Mouse (Mus musculus) mammary gland, adult 2 months (tissue): Measurements from ENCODE around the gene Arhgef12. TPM values are rescaled to one million over a fixed set of nuclear protein-coding genes. Genes with fewer than 3 reads are reported as not detected.

Source experiments
- polyA plus RNA-seq: library from polyadenylated mRNA; depleted of rRNA; stranded (reverse); fragments of >200 nt; gene quantifications from 2 replicates; pipeline ENCODE4 v1.2.3, GENCODE M21; 2012; ENCODE audit warnings: low replicate concordance; rRNA removed

Gene Arhgef12
- 18.6 and 34.5 TPM in 2 replicates for polyA plus RNA-seq

DNA sequence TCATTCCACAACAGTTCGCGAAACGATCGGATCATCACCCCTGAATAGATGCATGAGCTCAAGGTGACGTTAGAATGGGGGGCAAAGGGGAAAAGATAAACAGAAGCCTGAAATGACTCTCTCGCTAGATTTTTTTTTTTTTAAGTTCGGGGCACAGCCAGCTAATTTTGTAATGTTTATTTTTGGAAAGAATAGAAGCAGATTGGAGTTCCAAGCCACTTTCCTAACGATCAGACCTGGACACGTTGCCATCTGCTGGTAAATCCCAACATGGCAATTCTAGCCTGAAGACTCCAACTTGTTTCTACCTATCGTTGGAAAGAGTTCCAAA, at the start of gene Arhgef12:
Gene Arhgef12, minus strand, starts transcription at position 53 of the 331 bp plus-strand sequence.

DNA sequence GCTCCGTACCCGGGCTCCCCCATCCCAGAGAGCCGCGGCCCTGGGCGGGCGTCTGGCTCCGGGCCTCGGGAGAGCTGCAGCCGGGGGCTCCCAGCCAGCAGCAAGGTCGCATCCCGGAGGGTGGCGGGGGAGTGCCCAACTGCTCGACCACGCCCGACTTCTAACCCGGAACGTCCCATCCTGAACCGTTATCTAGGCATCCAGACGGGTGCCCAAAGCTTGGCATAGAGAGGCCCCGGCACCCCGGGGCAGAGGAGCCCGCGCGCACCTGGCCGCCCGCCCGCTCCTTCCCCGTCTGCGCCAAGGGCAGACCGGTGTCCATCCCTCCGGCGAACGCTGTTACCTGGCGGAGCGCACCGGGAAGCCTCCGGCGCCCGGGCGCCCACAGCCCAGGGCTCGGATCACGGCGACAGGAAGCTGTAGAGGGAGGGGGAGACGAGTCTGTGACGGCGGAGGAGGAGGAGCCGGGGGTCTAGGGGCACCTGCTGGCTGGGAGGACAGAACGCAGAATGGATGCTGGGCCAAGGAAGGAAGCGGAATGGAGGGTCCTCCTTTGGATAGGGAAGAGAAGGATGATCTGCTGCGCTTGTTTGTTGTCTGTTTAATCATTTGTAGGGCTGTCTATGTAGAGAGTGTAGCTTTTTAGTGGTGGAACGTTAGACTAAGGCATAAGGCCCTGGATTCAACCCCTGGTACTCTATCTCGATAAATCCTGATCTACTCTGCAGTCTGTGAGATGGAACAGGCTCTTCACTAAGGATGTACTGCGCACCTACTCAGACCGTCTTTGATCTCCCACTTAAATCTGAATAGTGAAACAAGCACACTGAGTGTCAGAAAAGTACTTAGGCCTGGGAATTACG, 9.3 kb upstream of the Arhgef12 start, which contains the start of gene Tmem136:
Gene Tmem136, minus strand, starts transcription at position 437 of the 863 bp plus-strand sequence.

GRCm38 (mm10) chr9:42943781-42944535, 163.1 kb downstream of the Arhgef12 start, which contains the start of gene Grik4:
TSS of gene Grik4 (minus strand) at chr9:42944493.

Other genes starting within 250 kb of the Arhgef12 start
- gene Grik4, start 162.7 kb downstream of the Arhgef12 start, polyA plus RNA-seq: 0.06 TPM in 2 replicates
- 1.5 and 3.3 TPM in 2 replicates for gene Tmem136, start 9.3 kb upstream of the Arhgef12 start, polyA plus RNA-seq
- gene Pou2f3, start 103.1 kb upstream of the Arhgef12 start, polyA plus RNA-seq: 0.17 and 1.2 TPM in 2 replicates
- 57.0 and 59.7 TPM in 2 replicates for gene Oaf, start 132.7 kb upstream of the Arhgef12 start, polyA plus RNA-seq
- gene Trim29, start 203.6 kb upstream of the Arhgef12 start, polyA plus RNA-seq: 19.2 and 30.4 TPM in 2 replicates